Mouse (Mus musculus) left cerebral cortex, postnatal 25 days (tissue): Measurements from ENCODE around the gene Gm49450. TPM values are rescaled to one million over a fixed set of nuclear protein-coding genes. Genes with fewer than 3 reads are reported as not detected.
"Not testable (repeated sequence)": the region's sequence is repeated elsewhere in the genome, so short reads cannot be mapped to it uniquely, and the experiment has no call there.

Experiments used
- DNase-seq, 2 experiments: peaks; one replicate each; pipeline ENCODE4 v3.0.0; 2022; ENCODE audit warnings: low spot score in 2 of 2, mixed read lengths in 1 of 2
- intact Hi-C: fragments of 180-260 bp; cut with DNase I; formaldehyde crosslinking; loops from one replicate; pipeline ENCODE4 v1.15.1; 2025
- total RNA-seq, 2 experiments: library from RNA; stranded (reverse); gene quantifications; 2 replicates each; pipeline ENCODE4 v1.2.3; 2021

The Gm49450 gene
- total RNA-seq, 2 experiments from 2014 or later: not detected

DNA sequence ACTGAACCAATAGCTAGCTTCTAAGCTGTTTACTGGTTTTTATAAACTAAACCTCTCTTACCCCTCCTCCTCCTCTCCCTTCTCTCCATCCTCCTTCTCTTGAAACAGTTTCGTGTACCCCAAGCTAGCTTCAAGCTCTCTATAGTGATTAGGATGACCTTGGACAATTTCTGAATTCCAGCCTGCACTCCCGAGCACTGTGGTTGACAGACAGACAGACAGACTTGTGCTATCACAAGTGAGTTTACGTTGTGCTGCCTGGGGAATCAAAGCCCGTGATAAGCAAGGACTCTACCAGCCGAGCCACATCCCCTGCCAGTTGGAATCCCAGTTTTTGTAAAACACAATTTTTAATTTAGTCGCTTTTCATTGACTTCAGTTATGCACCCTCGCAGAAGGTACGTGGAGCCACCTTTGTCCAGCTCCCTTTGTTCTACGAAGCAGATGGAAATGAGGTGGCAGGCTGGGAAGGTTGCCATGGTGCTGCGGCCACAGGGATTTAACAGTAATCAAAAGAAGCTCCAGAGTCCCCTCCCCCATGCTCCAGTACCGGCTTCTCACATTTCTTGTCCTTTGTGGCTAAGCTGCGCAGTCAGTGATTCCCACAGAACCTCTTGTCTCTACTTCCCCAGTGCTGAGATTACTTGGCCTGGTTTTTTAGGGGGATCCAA lies 15.5 kb upstream of the Gm49450 start:
- intact Hi-C loops: no loop called here
- peak; percentile 66 to 68 for DNase-seq

DNA sequence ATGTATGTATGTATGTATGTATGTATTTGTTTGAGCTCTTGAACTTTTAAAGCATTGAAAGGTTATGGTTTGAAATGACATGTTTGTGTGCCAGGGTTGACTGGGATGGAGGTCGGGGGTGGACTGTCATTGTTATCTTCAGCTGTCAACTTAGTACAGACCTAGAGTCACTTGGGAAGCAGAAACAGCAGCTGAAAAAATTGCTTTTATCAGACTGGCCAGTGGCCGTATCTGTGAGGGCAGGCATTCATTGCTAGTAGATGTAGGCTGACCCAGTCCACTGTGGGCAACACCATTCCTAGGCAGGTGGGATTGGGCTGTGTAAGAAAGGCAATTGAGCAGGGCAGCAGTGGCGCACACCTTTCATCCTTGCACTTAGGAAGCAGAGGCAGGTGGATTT lies 6.2 kb upstream of the Gm49450 start:
- no peak for DNase-seq
- intact Hi-C loops: no loop called here

DNA sequence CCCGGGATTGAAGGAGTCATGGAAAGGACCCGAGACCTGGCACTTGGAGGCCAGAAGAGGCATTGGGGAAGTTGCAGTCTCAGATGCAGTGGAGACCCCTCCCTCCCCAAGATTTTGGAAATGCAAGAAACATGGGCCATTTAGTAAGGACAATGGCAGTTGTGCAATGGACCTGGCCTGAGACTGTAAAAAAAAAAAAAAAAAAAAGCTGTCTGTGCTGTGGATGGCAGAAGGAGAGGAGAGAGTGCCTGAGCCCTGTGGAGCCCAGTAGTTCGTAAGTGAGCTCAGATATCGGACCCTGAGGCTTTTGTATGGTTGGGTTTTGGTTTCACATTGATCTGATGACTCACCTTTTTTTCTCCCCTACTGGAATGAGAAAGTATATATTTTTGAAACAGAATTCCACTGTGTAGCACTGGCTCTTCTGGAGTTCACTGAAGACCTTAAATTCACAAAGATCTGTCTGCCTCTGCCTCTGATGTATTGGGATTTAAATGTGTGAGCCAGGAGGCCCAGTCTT lies 5.6 kb upstream of the Gm49450 start:
- intact Hi-C loops: no loop called here
- DNase-seq: no peak

DNA sequence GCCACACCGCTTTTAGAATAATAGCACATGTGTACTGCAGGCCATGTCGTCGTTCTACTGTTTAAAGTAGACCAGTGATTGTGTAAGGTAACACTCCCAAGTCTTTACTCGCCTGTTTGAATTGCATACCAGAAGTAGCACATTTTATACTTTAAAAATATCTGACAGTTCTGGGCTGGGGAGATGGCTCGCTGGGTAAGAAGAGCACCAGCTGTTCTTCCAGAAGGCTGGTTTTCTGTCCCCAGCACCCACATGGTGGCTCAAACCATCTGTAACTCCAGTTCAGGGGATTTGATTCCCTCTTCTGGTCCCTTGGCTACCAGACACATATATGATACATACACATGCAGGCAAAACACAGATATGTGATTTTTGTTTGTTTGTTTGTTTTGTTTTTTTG lies 4.1 kb upstream of the Gm49450 start:
- intact Hi-C loops: no loop called here

DNA sequence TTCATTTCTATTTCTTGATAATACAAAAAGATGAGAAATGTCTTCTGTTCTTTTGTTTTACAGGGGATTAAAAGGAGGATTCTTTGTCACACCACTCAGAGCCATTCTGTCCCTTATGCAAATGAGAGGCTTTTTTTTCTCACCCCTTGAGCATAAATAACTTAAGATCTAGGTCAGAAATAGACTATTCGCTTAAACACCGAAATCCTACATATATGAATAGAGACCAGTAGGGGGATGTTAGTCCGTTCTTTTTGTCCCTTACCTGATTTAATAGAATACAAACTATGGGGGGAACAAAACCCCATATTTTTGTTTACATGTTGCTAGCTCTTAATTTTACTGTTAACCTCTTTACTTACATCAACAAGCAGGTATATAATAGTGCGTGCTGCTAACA lies 2.6 kb upstream of the Gm49450 start:
- intact Hi-C loops: no loop called here
- DNase-seq: no peak

More for the DNA sequence above, 4.1 kb upstream of the Gm49450 start:
- peak in 1 of 2 experiments; percentile 80 for DNase-seq

DNA sequence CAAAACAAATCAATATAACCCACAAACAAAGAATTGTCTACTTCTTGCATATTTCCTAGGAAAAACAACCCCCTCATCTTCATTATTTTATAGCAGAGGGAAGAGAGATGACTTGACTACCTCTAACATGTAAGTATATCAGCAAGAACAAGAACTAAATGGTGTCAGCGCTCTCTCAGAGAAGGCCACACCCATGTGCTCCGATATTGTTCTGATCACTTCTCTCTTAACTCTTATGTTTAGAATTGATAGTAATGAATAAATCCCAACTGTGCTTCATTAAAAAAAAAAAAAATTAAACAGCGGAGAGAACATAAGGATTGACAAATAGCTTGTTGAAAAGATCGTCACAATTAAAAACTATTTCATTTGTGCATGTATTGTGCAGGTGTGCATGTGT lies 2.0 kb upstream of the Gm49450 start:
- intact Hi-C loops: no loop called here
- no peak for DNase-seq

DNA sequence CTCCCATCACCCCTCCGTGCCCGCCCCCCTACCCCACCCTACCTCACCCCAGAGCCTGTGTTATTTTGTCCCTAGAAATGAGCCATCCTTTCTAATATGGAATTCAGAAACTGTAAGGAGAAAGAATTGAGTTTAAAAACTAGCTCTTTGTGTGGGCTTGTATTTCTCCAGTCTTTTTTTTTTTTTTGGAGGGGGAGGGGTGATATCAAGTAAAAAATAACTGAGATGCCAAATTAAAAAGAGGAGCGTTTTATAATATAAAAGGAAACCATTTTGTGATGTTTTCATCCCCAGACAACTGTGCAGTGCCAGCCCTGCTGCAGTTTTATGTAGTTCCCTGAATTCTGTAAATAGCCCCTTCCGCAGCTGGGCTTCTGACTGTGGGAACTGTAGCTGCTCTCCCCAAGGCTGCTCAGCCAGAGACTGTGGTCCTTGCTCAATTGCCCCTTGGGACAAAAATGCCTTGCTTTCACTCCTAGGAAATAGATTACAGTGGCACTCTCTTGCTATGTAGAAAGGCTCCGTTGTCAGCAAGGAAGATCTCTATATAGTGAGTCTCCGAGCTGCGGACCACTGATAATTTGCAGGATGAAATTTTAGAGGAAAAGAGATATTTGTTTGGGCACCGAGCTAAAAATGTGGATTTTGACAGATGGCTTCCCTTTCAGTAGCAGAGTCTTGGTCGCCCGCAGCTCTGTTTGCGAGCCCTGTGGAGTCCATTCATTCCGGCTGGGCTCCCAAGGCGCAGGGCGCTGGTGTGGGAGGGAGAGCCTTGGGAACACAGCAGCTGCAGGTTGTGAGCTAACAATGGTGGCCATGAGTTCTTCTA lies 1.3 kb upstream of the Gm49450 start:
- intact Hi-C loops: no loop called here
- peak; percentile 54 to 85 for DNase-seq

DNA sequence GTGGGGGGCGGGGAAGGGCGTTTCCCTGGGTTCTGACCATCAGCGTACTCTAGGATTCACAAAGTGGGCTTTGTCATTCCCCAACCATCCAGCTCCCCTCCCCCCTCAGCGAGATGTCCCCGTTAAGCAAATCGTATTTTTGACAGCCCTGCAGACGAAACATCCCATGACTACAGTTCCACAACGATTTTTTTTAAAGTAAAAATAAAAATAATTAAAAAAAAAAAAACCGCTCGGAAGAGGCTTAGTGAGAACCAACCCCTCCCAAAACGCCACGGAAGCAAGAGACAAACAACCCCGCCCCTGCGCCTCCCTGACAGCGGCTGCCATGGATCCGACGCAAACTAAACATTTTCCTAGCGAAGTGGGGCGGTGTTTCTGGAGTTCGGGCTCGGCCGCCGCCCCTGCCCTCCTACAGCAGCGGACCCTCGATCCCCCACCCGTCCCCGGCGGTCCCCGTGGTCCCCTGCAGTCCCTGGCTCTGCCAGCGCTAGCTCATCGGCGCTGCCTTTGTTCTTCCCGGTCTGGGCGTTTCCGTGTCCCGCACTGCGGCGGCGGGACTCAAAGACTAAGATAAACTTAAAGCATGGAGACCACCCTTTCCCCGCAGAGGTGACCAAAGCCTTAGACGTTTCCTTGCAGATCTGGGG lies 475 bp downstream of the Gm49450 start:
- intact Hi-C loops: loop anchor here (1.0 to 2.0 kb wide), 4 partner anchors 18 to 40 kb away; partner anchors contain the start of gene Tuba1b
- DNase-seq: peak in 1 of 2 experiments; percentile 41

DNA sequence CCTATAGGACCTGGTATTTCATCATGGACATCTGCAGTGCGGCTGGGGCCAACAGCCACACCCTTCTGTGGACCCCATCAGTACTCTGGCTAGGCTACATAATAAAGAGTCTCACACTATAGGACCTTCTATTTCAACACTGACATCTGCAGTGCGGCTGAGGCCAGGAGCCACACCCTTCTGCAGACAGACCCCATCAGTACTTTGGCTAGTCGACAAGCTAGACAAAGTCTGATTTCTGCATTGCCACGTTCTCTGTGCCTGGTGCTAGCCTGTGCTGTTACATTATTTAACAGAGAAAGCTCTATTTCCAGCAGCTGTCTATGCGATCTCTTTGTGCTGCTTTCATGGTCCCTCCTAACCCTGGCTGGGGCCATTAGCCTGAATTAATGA lies 1.3 kb downstream of the Gm49450 start:
- DNase-seq: peak in 1 of 2 experiments; percentile 39
- intact Hi-C loops: loop anchor here (2.0 kb wide), 2 partner anchors 19 to 33 kb away; no protein-coding TSS in a partner anchor

DNA sequence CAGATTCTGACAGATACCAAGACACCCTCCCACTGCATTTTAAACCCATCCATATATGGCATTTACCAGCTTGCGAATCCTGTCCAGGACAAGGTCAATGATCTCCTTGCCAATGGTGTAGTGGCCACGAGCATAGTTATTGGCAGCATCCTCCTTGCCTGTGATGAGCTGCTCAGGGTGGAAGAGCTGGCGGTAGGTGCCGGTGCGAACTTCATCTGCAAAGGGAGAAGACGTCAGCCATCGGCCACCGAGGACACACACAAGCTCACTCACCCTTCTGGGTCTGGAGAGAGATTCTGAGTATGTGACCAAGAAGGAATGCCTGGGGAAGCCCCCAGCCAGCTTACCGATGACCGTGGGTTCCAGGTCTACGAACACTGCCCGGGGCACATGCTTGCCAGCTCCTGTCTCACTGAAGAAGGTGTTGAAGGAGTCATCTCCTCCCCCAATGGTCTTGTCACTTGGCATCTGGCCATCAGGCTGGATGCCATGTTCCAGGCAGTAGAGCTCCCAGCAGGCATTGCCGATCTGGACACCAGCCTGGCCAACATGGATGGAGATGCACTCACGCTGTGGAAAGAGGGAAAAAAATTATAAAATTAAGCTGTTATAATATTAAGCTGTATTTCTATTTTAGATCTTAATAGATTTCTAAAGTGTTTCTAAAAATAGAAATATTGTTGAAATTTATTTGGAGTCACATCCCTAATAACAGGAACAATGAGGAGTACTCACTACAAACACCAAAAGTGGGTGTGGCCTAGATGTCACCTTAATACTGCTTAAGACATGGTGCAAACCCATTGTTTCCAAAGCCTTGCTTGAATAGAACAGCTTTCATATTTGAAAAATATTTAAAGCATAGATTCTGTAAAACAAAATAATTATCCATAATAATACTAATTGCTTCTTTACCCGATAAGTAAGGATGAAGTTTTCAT lies 2.0 kb downstream of the Gm49450 start:
- DNase-seq: not testable (repeated sequence)
- intact Hi-C loops: loop anchor here (2.0 kb wide), 2 partner anchors 19 to 33 kb away; no protein-coding TSS in a partner anchor

DNA sequence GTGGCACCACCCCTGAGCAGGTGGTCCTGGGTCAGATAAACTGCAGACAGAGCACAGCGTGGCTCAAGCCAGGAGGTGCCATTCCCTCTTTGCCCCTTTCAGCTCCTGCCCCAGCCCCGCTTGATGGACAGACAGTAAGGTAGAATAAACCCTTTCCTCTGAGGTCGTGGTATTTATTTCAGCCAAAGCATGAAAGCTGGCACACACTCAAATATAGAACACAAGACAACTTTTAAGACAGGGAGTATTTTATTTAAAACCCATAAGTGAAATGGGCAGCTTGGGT lies 3.8 kb downstream of the Gm49450 start:
- DNase-seq: no peak

DNA sequence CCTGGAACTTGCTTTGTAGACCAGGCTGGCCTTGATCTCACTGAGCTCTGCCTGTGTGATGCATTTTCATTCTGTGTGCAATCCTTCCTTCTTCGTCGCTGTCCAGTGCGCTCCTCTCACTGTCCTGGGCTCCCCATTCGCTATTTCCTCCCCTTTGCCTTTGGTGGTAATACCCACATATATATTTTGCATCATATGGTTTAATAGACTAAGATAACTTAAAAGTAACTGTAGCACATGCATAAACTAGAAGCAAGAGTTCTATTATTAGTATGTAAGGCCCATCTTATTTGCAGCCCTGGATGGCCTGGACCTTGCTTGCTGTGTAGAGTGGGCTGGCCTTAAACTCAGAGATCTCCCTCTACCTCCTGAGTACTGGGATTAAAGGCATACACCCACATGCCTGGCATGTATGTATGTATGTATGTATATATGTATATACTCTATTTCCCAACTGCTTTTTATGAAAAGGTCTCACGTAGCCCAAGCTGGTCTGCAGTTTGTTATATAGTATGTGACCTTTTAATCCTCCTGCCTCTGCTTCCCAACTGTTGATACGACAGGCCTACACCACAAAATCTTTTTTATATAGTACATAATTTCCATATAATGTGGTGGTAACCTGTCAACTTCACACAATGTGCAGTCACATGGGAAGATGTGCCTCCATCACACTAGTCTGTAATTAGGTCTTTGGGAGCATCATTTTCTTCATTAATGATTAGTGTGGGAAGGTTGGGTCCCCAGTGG lies 4.3 kb downstream of the Gm49450 start:
- DNase-seq: no peak
- intact Hi-C loops: no loop called here

More for the DNA sequence above, 3.8 kb downstream of the Gm49450 start:
- intact Hi-C loops: no loop called here

DNA sequence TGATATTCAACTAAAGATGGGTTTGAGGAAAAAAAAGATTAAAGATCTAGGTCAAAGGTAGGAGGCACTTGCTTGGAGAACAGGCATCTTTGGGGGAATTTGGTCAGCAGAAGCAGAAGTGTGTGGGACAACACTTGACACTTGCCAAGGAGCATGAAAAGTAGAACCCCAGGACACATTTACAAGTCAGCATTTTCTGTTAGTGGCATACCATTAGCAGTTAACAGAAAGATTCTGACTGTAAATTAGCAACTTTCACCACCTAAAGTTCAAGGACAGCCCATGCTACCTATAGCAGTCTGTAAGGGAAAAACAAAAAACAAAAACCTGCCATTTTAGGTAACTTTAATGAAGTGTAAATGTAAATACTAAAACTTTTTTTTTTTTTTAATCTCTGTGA lies 5.0 kb downstream of the Gm49450 start:
- DNase-seq: no peak
- intact Hi-C loops: no loop called here

DNA sequence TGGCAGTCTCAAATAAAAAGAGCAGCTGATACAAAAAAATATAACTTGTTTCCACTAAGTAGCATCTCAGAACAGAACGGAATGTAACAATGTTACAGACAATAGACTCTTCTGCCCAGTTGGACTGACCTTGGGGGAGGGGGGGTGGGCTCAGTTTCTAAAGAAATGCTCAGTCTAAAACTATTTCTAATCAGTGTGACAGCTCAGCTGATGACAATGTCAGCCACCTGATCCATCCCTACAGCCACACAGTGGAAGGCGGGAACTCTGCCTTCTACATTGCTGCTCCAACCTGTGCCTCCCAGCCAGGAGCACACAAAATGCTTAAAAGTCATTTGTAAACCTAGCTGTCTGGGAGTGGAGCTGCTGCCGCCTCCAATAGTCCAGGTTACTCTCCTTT lies 5.5 kb downstream of the Gm49450 start:
- no peak for DNase-seq
- intact Hi-C loops: no loop called here

DNA sequence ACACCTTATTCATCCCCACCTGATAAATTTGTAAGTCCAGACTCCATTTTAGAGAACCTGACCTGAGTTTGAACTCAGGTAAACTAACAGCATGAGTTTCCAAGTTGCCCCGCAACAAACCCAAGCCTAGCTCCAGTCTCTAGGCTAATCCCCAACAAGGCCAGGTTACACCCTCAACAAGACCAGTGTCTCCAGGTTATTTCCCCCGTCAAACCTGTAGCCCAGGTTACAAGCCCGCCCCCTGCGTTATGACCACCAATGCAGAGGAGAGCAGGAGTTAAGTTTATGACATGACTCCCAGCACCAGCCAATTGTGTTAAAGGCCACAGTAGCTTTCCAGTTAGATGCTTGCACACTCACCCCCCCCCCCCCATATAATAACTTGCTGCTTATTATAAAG lies 10.2 kb downstream of the Gm49450 start:
- no peak for DNase-seq
- intact Hi-C loops: no loop called here

DNA sequence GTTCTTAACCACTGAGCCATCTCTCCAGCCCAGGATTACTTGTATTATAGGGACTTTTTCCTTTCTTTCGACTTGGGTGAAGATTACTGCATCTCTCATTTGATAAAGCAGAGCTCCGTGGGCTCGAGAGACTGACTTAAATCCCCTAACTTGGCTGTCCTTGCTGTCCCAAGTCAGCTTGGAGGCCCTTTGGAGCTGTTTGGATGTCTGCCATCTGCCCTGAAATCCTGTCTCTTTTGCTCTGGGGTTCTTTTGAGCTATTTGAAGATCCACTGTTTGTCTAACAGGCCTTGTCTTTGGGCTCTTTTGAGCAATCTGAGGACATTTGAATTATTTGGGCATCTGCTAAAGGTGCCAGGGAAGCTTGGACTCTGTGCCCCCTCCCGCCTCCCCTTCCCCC lies 11.3 kb downstream of the Gm49450 start:
- DNase-seq: no peak
- intact Hi-C loops: no loop called here

DNA sequence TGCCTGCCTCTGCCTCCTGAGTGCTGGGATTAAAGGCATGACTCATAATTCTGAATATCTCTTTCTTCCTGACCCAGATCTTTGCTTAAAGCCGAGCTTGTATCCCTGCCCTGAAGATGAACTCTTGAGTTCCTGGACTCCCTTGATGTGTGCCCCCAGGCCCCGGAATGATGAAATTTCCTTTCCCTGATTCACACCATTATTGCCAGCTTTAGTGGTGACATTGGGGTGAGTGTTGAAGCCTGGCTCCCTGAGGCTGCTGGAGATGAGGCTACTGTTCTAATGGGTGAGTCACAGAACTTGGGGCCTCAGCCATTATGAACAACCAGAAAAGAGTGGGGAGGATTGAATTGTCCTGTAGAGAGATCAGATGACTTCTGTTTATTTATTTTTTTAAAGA lies 11.8 kb downstream of the Gm49450 start:
- intact Hi-C loops: no loop called here
- DNase-seq: no peak

DNA sequence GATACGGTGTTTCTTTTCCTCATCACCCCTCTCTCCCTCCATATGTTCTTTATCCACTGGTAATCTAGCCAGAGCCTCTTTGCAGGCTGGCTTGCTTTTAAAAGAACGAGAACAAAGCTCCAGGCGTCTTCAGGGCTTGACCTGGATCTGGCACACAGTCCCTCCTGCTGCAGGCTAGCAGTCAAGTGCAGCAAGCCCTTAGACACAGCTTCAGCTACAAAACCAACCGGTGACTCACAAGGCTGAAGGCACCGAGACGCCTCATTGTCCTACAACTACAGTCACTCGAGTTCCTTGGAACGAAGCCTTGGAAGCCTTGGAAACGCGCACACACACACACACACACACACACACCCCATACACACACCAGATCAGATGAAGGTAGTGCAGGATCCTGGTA lies 12.5 kb downstream of the Gm49450 start:
- intact Hi-C loops: no loop called here
- peak in 1 of 2 experiments; percentile 43 for DNase-seq
